Mouse (Mus musculus): Measurements from ENCODE around the gene Hoxd9.
A peak's percentile ranks its signal among the peaks of the same experiment; 100 is the strongest.

Gene Hoxd9

DNA sequence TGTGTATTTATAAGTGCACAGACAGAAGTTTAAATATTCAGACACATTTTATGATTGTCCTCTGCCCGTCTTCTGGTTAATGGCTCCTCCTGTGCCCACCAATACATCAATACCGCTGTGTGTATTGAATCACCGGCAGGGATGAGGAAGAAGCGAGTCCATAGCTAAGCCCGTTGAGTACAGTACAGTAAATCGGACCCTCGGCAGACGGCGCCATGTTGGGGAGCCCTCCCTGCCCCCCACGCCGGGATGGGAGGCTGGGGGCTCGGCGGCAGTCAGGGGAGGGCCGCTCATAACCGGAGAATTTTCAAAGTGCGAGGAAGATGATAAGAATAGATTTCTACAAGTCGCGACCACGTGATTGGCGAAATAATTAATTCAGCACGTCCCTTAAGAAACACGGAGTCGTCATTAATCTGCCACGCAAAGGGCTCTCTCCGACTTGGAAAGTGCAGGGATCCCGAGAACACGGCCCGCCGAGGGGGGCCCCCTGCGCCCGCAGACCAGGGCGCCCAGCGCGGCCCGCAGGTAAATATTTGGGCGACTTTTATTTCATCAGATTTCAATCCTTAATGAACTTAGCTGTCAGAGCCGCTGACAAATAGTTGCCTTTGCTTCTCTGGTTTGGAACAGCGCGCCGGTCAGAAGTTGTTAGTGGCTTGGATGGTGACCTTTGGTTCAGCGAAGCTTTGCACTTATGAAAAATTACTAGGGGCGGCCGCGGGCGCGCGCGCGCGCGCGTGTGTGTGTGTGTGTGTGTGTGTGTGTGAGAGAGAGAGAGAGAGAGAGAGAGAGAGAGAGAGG lies 35.2 kb downstream of the Hoxd9 start:
- no peak for DNase-seq (ENCODE audit: low spot score in 2 of 2)

GRCm38 (mm10) chr2:74733317-74733661 lies 35.8 kb downstream of the Hoxd9 start:
- DNase-seq (ENCODE audit: low spot score in 2 of 2), result no peak

- no peak for DNase-seq (ENCODE audit: low spot score in 2 of 2)
Observed at GRCm38 (mm10) chr2:74733765-74734164, 36.2 kb downstream of the Hoxd9 start.

DNA sequence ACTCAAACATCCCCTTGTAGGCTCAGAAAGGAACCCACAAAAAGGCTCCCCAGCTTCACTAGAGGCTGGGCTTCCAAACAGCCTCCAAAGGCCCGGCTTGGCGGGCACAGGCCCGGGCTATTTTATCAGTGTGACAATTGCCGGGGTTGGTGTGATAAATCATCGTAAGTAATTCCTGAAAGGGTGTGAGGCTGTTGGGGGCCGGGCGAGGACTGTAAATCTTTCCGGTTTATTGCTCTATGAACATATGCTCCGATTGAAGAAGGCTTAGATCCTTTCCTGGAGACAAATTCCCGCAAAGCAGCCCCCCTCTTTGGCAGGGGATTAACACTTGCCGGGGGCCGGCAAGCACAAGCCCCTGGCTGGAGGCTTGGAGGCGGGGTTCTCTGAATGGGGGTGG lies 36.9 kb downstream of the Hoxd9 start:
- no peak for DNase-seq (ENCODE audit: low spot score in 2 of 2)

GRCm38 (mm10) chr2:74734996-74735811 lies 37.7 kb downstream of the Hoxd9 start:
- DNase-seq (ENCODE audit: low spot score in 2 of 2), result no peak

- DNase-seq (ENCODE audit: low spot score in 2 of 2), result no peak
Observed at GRCm38 (mm10) chr2:74735851-74736687, 38.5 kb downstream of the Hoxd9 start.

DNA sequence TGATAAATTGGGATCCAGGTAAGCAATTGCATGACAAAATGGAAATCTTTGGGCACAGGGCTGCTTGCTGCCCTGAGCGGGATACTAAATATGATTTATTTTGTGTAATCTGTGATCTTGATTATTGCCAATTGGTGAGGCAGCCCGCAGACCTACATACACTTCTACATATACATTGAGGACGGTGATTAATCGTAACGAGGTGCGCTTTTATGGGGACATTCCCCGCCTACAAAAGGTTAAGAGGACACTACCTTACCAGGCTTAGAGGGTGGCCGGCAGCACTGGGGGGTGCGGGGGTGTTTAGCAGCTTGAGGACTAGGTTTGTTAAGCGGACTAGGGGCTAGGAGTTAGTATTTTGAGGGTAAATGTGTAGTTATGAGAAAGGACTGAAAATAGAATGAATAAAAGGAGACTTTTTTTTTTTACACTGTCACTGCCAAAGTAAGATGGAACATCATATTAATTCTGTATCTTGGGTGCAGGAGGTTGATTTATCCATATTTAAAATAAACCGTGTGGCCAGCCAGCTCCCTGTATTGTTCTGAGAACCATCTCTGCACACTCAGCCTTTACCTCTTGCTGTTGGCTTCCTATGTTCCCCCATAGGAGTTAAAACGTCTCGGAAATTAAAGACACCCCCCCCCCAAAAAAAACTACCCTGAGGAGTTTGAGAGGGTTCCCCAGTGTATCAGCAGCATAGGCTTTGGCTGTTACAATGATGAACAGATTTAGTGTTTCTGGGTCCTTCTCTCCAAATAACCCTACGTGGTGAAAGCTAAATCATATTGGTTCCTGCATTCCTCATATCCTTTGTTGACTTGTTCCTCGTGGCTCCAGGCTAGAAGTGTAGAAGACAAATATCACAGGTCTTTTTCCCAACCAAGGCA lies 39.4 kb downstream of the Hoxd9 start:
- no peak for DNase-seq (ENCODE audit: low spot score in 2 of 2)

DNA sequence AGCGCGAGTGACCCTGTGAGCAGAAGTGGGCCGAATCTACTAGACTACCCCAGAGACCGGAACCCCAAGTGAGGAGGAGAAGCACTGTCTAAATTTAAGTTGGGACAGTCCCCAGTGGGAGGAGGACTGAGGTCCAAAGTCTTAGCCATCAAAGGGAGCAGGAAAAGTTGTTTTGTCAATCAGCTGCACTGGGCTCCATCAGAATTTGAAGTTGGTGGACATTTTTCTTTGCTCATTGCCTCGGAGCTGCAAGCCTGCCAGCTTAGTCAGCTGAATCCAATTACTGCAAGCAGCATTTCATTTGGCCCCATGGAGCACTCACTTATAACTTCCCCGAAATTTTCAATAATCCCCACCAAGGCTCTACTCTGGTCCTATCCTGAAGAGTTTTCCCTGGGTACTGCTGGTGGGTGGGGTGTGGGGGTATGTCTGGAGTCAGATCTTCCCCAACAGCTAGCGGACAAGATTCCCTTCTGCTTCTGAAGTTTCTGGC lies 40.1 kb downstream of the Hoxd9 start:
- DNase-seq (ENCODE audit: low spot score in 2 of 2), result no peak

DNA sequence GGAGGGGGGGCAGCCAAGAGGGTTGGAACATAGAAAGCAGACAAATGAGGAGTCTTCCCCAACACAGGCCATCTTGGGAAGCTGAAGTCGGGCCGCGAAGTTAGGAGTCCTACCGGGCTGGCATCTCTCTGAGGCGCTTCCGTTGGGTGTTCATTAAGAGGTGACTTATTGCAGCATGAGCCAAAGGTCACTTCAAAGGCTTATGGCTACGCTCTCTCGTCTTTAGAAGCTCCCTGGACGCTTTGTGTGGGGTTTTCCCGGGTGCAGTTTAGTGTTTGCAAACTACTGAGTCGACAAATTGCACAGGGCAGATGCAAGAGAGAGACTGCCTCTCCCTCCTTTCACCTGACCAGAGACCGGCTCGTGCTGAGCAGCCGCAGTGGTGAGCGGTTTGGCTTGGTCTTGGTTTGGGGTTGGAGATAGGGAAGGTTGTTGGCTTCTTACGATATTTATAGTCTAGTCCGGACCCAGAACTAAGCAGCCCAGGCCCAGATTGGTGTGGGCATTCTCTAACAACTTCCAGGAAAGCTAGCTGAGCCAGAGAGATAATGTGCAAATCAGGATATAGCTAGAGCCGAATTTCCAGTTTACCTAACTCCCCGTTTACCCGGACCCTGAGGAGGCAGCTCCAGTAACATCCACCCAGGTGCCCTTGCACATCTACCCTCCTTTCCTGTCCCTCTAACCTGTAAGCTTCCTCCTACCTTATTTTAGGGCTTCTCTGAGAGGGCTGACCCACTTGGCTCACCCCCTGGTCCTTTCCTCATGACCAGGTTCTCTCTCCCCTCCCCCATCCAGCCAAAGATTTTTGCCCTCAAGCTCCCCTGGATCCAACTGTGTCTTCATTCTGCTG lies 41.3 kb downstream of the Hoxd9 start:
- DNase-seq (ENCODE audit: low spot score in 2 of 2), result no peak

DNA sequence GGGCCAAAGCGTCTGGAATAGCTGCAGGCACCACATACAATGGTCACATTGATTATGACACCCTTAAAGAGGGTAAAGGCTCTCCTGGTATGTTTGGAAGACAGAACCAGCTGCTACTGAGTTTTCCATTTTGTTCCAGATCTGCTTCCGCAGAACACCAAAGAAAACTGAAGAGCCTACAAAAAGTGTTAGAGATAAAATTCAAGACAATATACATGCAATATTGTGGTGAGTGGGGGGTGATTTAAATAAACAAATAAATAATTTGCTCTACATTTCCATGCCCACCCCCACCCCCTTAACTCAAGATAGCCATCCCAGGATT lies 41.9 kb downstream of the Hoxd9 start:
- no peak for DNase-seq (ENCODE audit: low spot score in 2 of 2)

- DNase-seq (ENCODE audit: low spot score in 2 of 2), result no peak
Observed at GRCm38 (mm10) chr2:74739869-74740268, 42.3 kb downstream of the Hoxd9 start.

GRCm38 (mm10) chr2:74740311-74741091 lies 43.0 kb downstream of the Hoxd9 start:
- peak in 1 of 2 experiments; percentile 58 for DNase-seq (ENCODE audit: low spot score in 2 of 2)

DNA sequence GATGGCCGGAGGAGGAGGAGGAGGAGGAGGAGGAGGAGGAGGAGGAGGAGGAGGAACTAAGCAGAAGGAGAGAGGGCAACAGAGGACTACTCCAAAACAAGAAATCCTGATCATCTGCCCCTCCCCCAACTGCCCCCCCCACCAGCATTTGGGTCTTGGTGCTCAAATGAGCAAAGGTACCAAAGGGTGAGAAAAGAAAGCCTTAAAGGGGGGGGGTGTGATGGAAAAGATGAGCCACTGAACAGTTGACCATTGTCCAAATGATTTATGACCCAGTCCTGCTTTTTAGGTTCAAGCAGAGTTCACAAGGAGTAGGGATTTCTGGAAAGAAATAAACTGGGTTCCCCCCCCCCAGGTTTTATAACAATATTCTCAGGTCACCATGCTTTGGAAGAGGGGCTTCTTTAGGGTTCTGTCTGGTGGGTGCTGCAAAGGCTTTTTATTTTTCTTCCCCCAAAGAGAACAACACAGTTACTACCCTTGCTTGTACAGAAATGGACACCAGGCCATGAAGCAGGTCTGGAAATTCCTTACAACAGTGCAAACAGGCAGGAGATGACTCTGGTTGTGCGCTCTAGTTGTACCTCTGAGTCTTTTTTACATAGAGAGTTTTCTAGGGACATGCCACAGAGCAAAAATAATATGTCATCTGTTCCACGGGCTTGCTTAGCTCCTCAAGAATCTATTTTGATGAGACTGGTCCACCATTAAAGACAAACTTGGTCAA lies 43.9 kb downstream of the Hoxd9 start:
- DNase-seq (ENCODE audit: low spot score in 2 of 2), result no peak

DNA sequence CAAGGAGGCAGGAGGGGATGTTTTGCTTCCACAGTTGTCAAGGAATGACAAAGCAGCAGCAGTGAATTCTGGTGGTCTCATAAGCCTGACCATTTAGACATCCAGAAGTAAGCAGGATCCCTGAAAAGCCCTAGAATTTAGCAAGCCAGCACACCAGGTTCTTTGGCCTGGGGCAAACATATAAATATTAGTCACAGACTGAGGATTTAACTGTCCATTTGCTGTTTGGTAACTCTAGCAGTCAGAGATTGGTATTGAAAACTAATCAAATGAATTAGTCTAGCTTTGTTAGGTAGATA lies 44.4 kb downstream of the Hoxd9 start:
- DNase-seq (ENCODE audit: low spot score in 2 of 2), result no peak

GRCm38 (mm10) chr2:74745540-74746297 lies 48.2 kb downstream of the Hoxd9 start:
- DNase-seq (ENCODE audit: low spot score in 2 of 2), result no peak

DNA sequence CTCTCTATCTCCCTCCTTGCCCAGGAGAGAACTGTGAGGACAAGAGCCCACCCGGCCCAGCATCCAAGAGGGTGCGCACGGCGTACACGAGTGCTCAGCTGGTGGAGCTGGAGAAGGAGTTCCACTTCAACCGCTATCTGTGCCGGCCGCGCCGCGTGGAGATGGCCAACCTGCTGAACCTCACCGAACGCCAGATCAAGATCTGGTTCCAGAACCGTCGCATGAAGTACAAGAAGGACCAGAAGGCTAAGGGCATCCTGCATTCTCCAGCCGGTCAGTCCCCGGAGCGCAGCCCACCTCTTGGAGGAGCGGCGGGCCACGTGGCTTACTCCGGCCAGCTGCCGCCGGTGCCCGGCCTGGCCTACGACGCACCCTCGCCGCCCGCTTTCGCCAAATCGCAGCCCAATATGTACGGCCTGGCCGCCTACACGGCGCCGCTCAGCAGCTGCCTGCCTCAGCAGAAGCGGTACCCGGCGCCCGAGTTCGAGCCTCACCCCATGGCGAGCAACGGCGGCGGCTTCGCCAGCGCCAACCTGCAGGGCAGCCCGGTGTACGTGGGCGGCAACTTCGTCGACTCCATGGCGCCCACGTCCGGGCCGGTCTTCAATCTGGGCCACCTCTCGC lies 48.9 kb downstream of the Hoxd9 start:
- DNase-seq (ENCODE audit: low spot score in 2 of 2), result peak in 1 of 2 experiments; percentile 59

DNA sequence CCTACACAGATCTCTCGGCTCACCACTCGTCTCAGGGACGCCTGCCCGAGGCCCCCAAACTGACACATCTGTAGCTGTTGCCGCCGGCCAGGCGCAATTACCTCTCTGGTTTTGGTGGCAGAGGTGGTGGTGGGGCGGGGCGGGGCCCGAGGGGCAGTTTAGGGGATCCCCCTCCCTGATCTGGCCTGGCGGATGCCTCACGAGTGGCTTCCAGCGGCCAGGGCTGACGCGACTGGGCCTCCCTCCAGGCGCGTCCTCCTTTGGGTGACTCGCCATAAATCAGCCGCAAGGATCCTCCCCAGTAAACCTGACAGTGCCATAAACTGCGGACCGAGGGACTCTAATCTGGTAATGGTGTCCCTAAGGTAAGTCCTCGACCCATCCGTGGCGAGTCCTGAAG lies 49.5 kb downstream of the Hoxd9 start:
- no peak for DNase-seq (ENCODE audit: low spot score in 2 of 2)

- no peak for DNase-seq (ENCODE audit: low spot score in 2 of 2)
Observed at GRCm38 (mm10) chr2:74747661-74748141, 50.2 kb downstream of the Hoxd9 start.
